Comparison of ENCODE assay signal across 22 mouse cellular contexts in the genomic region with DNA sequence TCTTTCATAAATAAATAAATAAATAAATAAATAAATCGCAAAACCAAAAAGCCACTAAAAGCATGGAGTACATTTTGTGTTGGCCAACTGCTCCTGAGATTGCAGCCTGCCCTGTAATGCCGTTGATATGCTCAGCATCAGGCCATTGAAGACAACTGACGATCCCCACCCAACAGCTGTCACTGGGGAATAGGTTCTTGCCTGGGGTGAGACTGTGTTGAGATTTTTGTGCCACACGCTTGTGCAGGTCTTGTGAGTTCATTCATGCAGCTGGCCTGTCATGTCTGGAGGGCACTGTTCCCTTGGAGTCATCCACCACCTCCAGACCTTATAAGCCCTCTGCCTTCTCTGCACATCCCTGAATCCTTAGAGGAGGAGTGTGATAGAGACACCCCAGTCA. TPM values are rescaled to one million over a fixed set of nuclear protein-coding genes. Genes with fewer than 3 reads are reported as not detected.
"Had no signal": no experiment of that assay in that cellular context is flagged by ENCODE, and none has a peak within 500 bp of the region (broad histone marks: within the 10 kb centered on the region; RNA-seq: fewer than 3 reads in every experiment).

No protein-coding gene starts in this region.

- H3K4me1 ChIP-seq: neural tube, embryonic 13.5 days; neural tube, embryonic 15.5 days; stomach, embryonic 15.5 days had no signal

- H3K9ac ChIP-seq: neural tube, embryonic 13.5 days; neural tube, embryonic 15.5 days; stomach, embryonic 15.5 days had no signal

- H3K4me3 ChIP-seq: neural tube, embryonic 13.5 days; neural tube, embryonic 15.5 days; stomach, embryonic 15.5 days had no signal

- H3K36me3 ChIP-seq: neural tube, embryonic 13.5 days; neural tube, embryonic 15.5 days; stomach, embryonic 15.5 days had no signal

- DNase-seq: retina, postnatal 1 day; right cerebral cortex, adult 18-20 months; right cerebral cortex, postnatal 14 days; right cerebral cortex, postnatal 25 days; right cerebral cortex, postnatal 4 days; spleen, adult 18-20 months; thymus, adult 18-20 months; thymus, adult 2 months; thymus, postnatal 14 days; thymus, postnatal 25 days; thymus, postnatal 36 days; thymus, postnatal 4 days had no signal

- H3K27ac ChIP-seq: neural tube, embryonic 13.5 days; neural tube, embryonic 15.5 days; stomach, embryonic 15.5 days; stomach, postnatal 0 days had no signal

- H3K27me3 ChIP-seq: neural tube, embryonic 13.5 days; neural tube, embryonic 15.5 days; stomach, embryonic 15.5 days had no signal

- H3K4me2 ChIP-seq: neural tube, embryonic 13.5 days; neural tube, embryonic 15.5 days; stomach, embryonic 15.5 days had no signal

- H3K9me3 ChIP-seq: neural tube, embryonic 13.5 days; neural tube, embryonic 15.5 days; stomach, embryonic 15.5 days had no signal

RNA-seq across cellular contexts. Expression of gene Ccdc110, which starts 11.9 kb away (rescaled TPM):
- polyA plus RNA-seq: neural tube, embryonic 13.5 days; small intestine, adult 2 months; spleen, adult 2 months; stomach, embryonic 14.5 days; stomach, embryonic 15.5 days; stomach, embryonic 16.5 days; thymus, adult 2 months; thymus, postnatal 0 days; urinary bladder, adult 2 months had no signal

RNA-seq across cellular contexts. Expression of gene Lrp2bp, which starts 52.8 kb away (rescaled TPM):
- polyA plus RNA-seq: small intestine, adult 2 months; thymus, adult 2 months had no signal
